In genomic region chr5:103692531-103693040, GRCm38 (mm10) we compare ENCODE assay signal across 8 mouse cellular contexts. TPM values are rescaled to one million over a fixed set of nuclear protein-coding genes. Genes with fewer than 3 reads are reported as not detected.
A peak's percentile ranks its signal among the peaks of the same experiment; 100 is the strongest.
DNase-seq lines count a peak whose midpoint lies in the region; ATAC-seq and TF ChIP-seq lines count a peak whose summit lies in the region.
"Had no signal": no experiment of that assay in that cellular context is flagged by ENCODE, and none has a peak within 500 bp of the region (broad histone marks: within the 10 kb centered on the region; RNA-seq: fewer than 3 reads in every experiment).

No protein-coding gene starts in this region.

- no peaks in the 10 kb centered on the region for H3K27me3 ChIP-seq in C2C12 (ENCODE audit: control insufficient read depth, insufficient read depth, insufficient read length)
- peaks cover 74% of the 10 kb centered on the region for H3K27me3 ChIP-seq in erythroblast, embryonic 14.5 days (ENCODE audit: control insufficient read depth)
- H3K27me3 ChIP-seq in hindbrain, embryonic 15.5 days = peaks cover 21% of the 10 kb centered on the region
- H3K27me3 ChIP-seq in lung, embryonic 15.5 days = peaks cover 23% of the 10 kb centered on the region

- DNase-seq in 3T3-L1 (ENCODE audit: low read depth, low spot score) = peak; percentile 61
- no peak for DNase-seq in frontal cortex, postnatal 10 days (ENCODE audit: low spot score in 2 of 2)

- H3K9me3 ChIP-seq in erythroblast, embryonic 14.5 days (ENCODE audit: control insufficient read depth, low read length) = peaks cover 14% of the 10 kb centered on the region; the same call in 1 of the 2 replicates
- H3K9me3 ChIP-seq in hindbrain, embryonic 15.5 days = no peaks in the 10 kb centered on the region
- H3K9me3 ChIP-seq in lung, embryonic 15.5 days = no peaks in the 10 kb centered on the region

- peak overlapping the region; percentile 100 for H3K4me2 ChIP-seq in hindbrain, embryonic 15.5 days
- peak overlapping the region; percentile 100 for H3K4me2 ChIP-seq in lung, embryonic 15.5 days

- WGBS in hindbrain, embryonic 15.5 days = 0% methylated on average over 34 of the region's 34 CpGs
- under 1% methylated on average over 34 of the region's 34 CpGs for WGBS in lung, embryonic 15.5 days

- peaks cover 24% of the 10 kb centered on the region for H3K4me1 ChIP-seq in erythroblast, embryonic 14.5 days (ENCODE audit: control insufficient read depth)
- peaks cover 18% of the 10 kb centered on the region for H3K4me1 ChIP-seq in hindbrain, embryonic 15.5 days (replicated peaks)
- peaks cover 14% of the 10 kb centered on the region for H3K4me1 ChIP-seq in lung, embryonic 15.5 days

- H3K79me2 ChIP-seq in C2C12 (ENCODE audit: control insufficient read depth, insufficient read depth) = peaks cover 30% of the 10 kb centered on the region

- ATAC-seq in hindbrain, embryonic 15.5 days (ENCODE audit: low FRiP score, low read depth) = peak; percentile 39; the same call in 1 of the 2 replicates
- ATAC-seq in lung, embryonic 15.5 days (ENCODE audit: borderline replicate concordance, extremely low read depth, low FRiP score, low TSS enrichment) = peak; percentile 11
- no peak; the same call in 1 of the 2 replicates for ATAC-seq in megakaryocyte progenitor cell, adult 5-6 weeks (replicated peaks; ENCODE audit: poor library complexity)

- peak overlapping the region; percentile 49 for H3K9ac ChIP-seq in hindbrain, embryonic 15.5 days
- peak overlapping the region; percentile 48 for H3K9ac ChIP-seq in lung, embryonic 15.5 days

- no peak for TF ChIP-seq CTCF in C2C12 (IDR thresholded peaks at IDR 0.05; ENCODE audit: control insufficient read depth, insufficient read depth, insufficient read length)

- no peak overlapping the region for H3K27ac ChIP-seq in hindbrain, embryonic 15.5 days (replicated peaks)
- no peak overlapping the region for H3K27ac ChIP-seq in lung, embryonic 15.5 days

- H3K79me3 ChIP-seq in C2C12 (ENCODE audit: low read depth) = peaks cover 7% of the 10 kb centered on the region

- peak overlapping the region; percentile 61 for H3K4me3 ChIP-seq in C2C12 (ENCODE audit: insufficient read depth, poor library complexity, severe bottlenecking)
- peak overlapping the region; percentile 81 for H3K4me3 ChIP-seq in erythroblast, embryonic 14.5 days (replicated peaks)
- H3K4me3 ChIP-seq in hindbrain, embryonic 15.5 days = peak overlapping the region; percentile 65
- peak overlapping the region; percentile 72 for H3K4me3 ChIP-seq in lung, embryonic 15.5 days

- H3K36me3 ChIP-seq in C2C12 (ENCODE audit: control insufficient read depth, insufficient read depth) = no peaks in the 10 kb centered on the region
- H3K36me3 ChIP-seq in erythroblast, embryonic 14.5 days (ENCODE audit: control insufficient read depth) = no peaks in the 10 kb centered on the region
- H3K36me3 ChIP-seq in hindbrain, embryonic 15.5 days = no peaks in the 10 kb centered on the region
- no peaks in the 10 kb centered on the region for H3K36me3 ChIP-seq in lung, embryonic 15.5 days

- H3ac ChIP-seq in C2C12 (ENCODE audit: control insufficient read depth, insufficient read length, low read depth) = peak overlapping the region; percentile 82

TF ChIP-seq in C2C12, 6 proteins besides CTCF, POLR2A, EP300 and RAD21:
- TF ChIP-seq CEBPB (IDR thresholded peaks at IDR 0.05; ENCODE audit: low read depth) (peak; percentile 84), USF1 (IDR thresholded peaks at IDR 0.05; ENCODE audit: low read depth) (no peak), MYOG (IDR thresholded peaks at IDR 0.05; ENCODE audit: control insufficient read depth, extremely low read depth, insufficient read length) (no peak), MAX (IDR thresholded peaks at IDR 0.05) (no peak), MYOD1 (IDR thresholded peaks at IDR 0.05; ENCODE audit: control insufficient read depth, insufficient read length, low read depth) (no peak)

RNA-seq across cellular contexts. Expression of gene Aff1, which starts 0.4 kb away (rescaled TPM):
- 10.0 TPM for polyA plus RNA-seq in C2C12 (2012; fragmentation: generic; extraction: Trizol)
- polyA plus RNA-seq in erythroblast, embryonic 14.5 days (2012) = 9.3 and 12.9 TPM in 2 replicates
- 2.5 and 2.6 TPM in 2 replicates for polyA plus RNA-seq in hindbrain, embryonic 15.5 days (2015; fragmentation: Nextera tagmentation; extraction: Ambion mirVana)
- 5.4 and 6.7 TPM in 2 replicates for polyA plus RNA-seq in lung, embryonic 15.5 days (2015; fragmentation: Nextera tagmentation; extraction: Ambion mirVana)
- total RNA-seq in megakaryocyte progenitor cell, adult 5-6 weeks (2015) = 78.6 and 86.8 TPM in 2 replicates
- total RNA-seq in megakaryocyte progenitor cell, adult 5-6 weeks (2017) = 34.1 and 44.3 TPM in 2 replicates

RNA-seq across cellular contexts. Expression of gene 1700016H13Rik, which starts 36.8 kb away (rescaled TPM):
- not detected for polyA plus RNA-seq in C2C12 (2012; fragmentation: generic; extraction: Trizol)
- polyA plus RNA-seq in erythroblast, embryonic 14.5 days (2012) = not detected in 2 replicates
- 0.13 and 0.21 TPM in 2 replicates for polyA plus RNA-seq in hindbrain, embryonic 15.5 days (2015; fragmentation: Nextera tagmentation; extraction: Ambion mirVana)
- polyA plus RNA-seq in lung, embryonic 15.5 days (2015; fragmentation: Nextera tagmentation; extraction: Ambion mirVana) = 0.39 and 0.51 TPM in 2 replicates
- 0.12 TPM in 1 of 2 replicates, not detected in the other for total RNA-seq in megakaryocyte progenitor cell, adult 5-6 weeks (2015)
- not detected in 2 replicates for total RNA-seq in megakaryocyte progenitor cell, adult 5-6 weeks (2017)
- total RNA-seq: hematopoietic stem cell, adult 5-6 weeks had no signal
